Mouse (Mus musculus) forebrain, embryonic 10.5 days (tissue): ENCODE results near the gene Chst15. TPM values are rescaled to one million over a fixed set of nuclear protein-coding genes. Genes with fewer than 3 reads are reported as not detected.

Source experiments
- DNase-seq: peaks from one replicate; pipeline ENCODE4 v3.0.0-alpha.2; 2017; ENCODE audit warnings: low spot score; ENCODE audit errors: extremely low spot score
- H3K27ac ChIP-seq: fragments of 300-500 bp; sonication (generic); 2 replicates; pipeline ENCODE4 v1.5.1; 2016; ENCODE audit warnings: mild to moderate bottlenecking
- H3K27me3 ChIP-seq: fragments of 300-500 bp; sonication (generic); 2 replicates; pipeline ENCODE4 v1.6.1; 2016; ENCODE audit warnings: mild to moderate bottlenecking; ENCODE audit not compliant: poor library complexity, severe bottlenecking
- H3K36me3 ChIP-seq: fragments of 300-500 bp; sonication (generic); replicated peaks from 2 replicates; pipeline ENCODE4 v1.6.1; 2016; ENCODE audit warnings: mild to moderate bottlenecking, moderate library complexity
- H3K4me1 ChIP-seq: fragments of 300-500 bp; sonication (generic); 2 replicates; pipeline ENCODE4 v1.6.1; 2016
- H3K4me3 ChIP-seq: fragments of 300-500 bp; sonication (generic); 2 replicates; pipeline ENCODE4 v1.5.1; 2016; ENCODE audit warnings: mild to moderate bottlenecking, moderate library complexity
- H3K9me3 ChIP-seq: fragments of 300-500 bp; sonication (generic); 2 replicates; pipeline ENCODE4 v1.6.1; 2016; ENCODE audit warnings: mild to moderate bottlenecking, moderate library complexity
- WGBS: fragments of 180-500 bp; shearing (Covaris S2); methylation state at CpG from one replicate; pipeline ENCODE4 v1.1.7; 2016; 5-methylcytosine and 5-hydroxymethylcytosine counted together
- polyA plus RNA-seq: library from polyadenylated mRNA; unstranded; fragments of >200 nt; fragmentation: Nextera tagmentation; extraction: Ambion mirVana; gene quantifications from 2 replicates; pipeline ENCODE4 v1.2.1, GENCODE M21; 2016

Gene Chst15
- polyA plus RNA-seq, 1 experiment from 2014 or later: 9.2 TPM

GRCm38 (mm10) chr7:132223452-132224141, 93.4 kb downstream of the Chst15 start:
- Histone ChIP-seq H3K27me3 (peaks cover 9% of the 10 kb centered on the region; the same call in 1 of the 2 replicates), H3K4me3 (no peak overlapping the region), H3K4me1 (peaks cover 8% of the 10 kb centered on the region), H3K9me3 (no peaks in the 10 kb centered on the region), H3K36me3 (no peaks in the 10 kb centered on the region), H3K27ac (no peak overlapping the region)
- no peak for DNase-seq
- whole genome bisulfite sequencing: 64% methylated on average over 10 of the region's 10 CpGs

GRCm38 (mm10) chr7:132214031-132214430, 103.0 kb downstream of the Chst15 start:
- Histone ChIP-seq H3K4me3 (no peak overlapping the region), H3K4me1 (0 out of 2 replicates have a peak, but pooled peaks cover 6% of the 10 kb centered on the region), H3K36me3 (no peaks in the 10 kb centered on the region), H3K27ac (no peak overlapping the region), H3K27me3 (peaks cover 9% of the 10 kb centered on the region; the same call in 1 of the 2 replicates), H3K9me3 (no peaks in the 10 kb centered on the region)
- 85% methylated on average over 10 of the region's 10 CpGs for WGBS
- no peak for DNase-seq

GRCm38 (mm10) chr7:132213460-132213859, 103.6 kb downstream of the Chst15 start:
- Histone ChIP-seq H3K4me3 (no peak overlapping the region), H3K27ac (no peak overlapping the region), H3K9me3 (no peaks in the 10 kb centered on the region), H3K4me1 (0 out of 2 replicates have a peak, but pooled peaks cover 6% of the 10 kb centered on the region), H3K27me3 (peaks cover 9% of the 10 kb centered on the region; the same call in 1 of the 2 replicates), H3K36me3 (no peaks in the 10 kb centered on the region)
- WGBS: 14% methylated on average over 8 of the region's 8 CpGs
- DNase-seq: peak; percentile 76

- no peak for DNase-seq
- Histone ChIP-seq H3K4me3 (no peak overlapping the region), H3K9me3 (no peaks in the 10 kb centered on the region), H3K36me3 (no peaks in the 10 kb centered on the region), H3K4me1 (0 out of 2 replicates have a peak, but pooled peaks cover 6% of the 10 kb centered on the region), H3K27me3 (peaks cover 9% of the 10 kb centered on the region; the same call in 1 of the 2 replicates), H3K27ac (0 out of 2 replicates have a peak overlapping the region, but pooled peaks have one; percentile 26)
- WGBS: 74% methylated on average over 6 of the region's 6 CpGs
Observed at GRCm38 (mm10) chr7:132211920-132212701, 104.9 kb downstream of the Chst15 start.

- no peak for DNase-seq
- Histone ChIP-seq H3K4me3 (no peak overlapping the region), H3K4me1 (0 out of 2 replicates have a peak, but pooled peaks cover 6% of the 10 kb centered on the region), H3K9me3 (no peaks in the 10 kb centered on the region), H3K27ac (no peak overlapping the region), H3K36me3 (no peaks in the 10 kb centered on the region), H3K27me3 (peaks cover 9% of the 10 kb centered on the region; the same call in 1 of the 2 replicates)
- WGBS: 84% methylated on average over 5 of the region's 5 CpGs
Observed at GRCm38 (mm10) chr7:132210616-132211015, 106.4 kb downstream of the Chst15 start.

- no peak for DNase-seq
- Histone ChIP-seq H3K36me3 (no peaks in the 10 kb centered on the region), H3K27ac (no peak overlapping the region), H3K4me3 (no peak overlapping the region), H3K9me3 (no peaks in the 10 kb centered on the region), H3K4me1 (peaks cover 14% of the 10 kb centered on the region), H3K27me3 (peaks cover 9% of the 10 kb centered on the region; the same call in 1 of the 2 replicates)
- 82% methylated on average over 9 of the region's 9 CpGs for WGBS
Observed at GRCm38 (mm10) chr7:132208946-132209651, 107.9 kb downstream of the Chst15 start.

- H3K4me1 ChIP-seq: peaks cover 22% of the 10 kb centered on the region
- no peaks in the 10 kb centered on the region for H3K27me3 ChIP-seq
- no peak for DNase-seq
- H3K27ac ChIP-seq: no peak overlapping the region
- no peak overlapping the region for H3K4me3 ChIP-seq
- H3K9me3 ChIP-seq: no peaks in the 10 kb centered on the region
- H3K36me3 ChIP-seq: no peaks in the 10 kb centered on the region
- WGBS: 44% methylated on average over 1 of the region's 1 CpGs
Observed at GRCm38 (mm10) chr7:132204073-132204612, 112.9 kb downstream of the Chst15 start.

GRCm38 (mm10) chr7:132199686-132200085, 117.3 kb downstream of the Chst15 start:
- H3K27me3 ChIP-seq: peaks cover 5% of the 10 kb centered on the region; the same call in 1 of the 2 replicates
- peaks cover 32% of the 10 kb centered on the region for H3K4me1 ChIP-seq
- 42% methylated on average over 6 of the region's 6 CpGs for WGBS
- no peak overlapping the region for H3K27ac ChIP-seq
- no peaks in the 10 kb centered on the region for H3K36me3 ChIP-seq
- no peak for DNase-seq
- H3K4me3 ChIP-seq: no peak overlapping the region
- H3K9me3 ChIP-seq: no peaks in the 10 kb centered on the region

GRCm38 (mm10) chr7:132198806-132199205, 118.2 kb downstream of the Chst15 start:
- H3K9me3 ChIP-seq: no peaks in the 10 kb centered on the region
- no peaks in the 10 kb centered on the region for H3K36me3 ChIP-seq
- peaks cover 5% of the 10 kb centered on the region; the same call in 1 of the 2 replicates for H3K27me3 ChIP-seq
- H3K4me3 ChIP-seq: no peak overlapping the region
- no peak for DNase-seq
- no peak overlapping the region for H3K27ac ChIP-seq
- 97% methylated on average over 1 of the region's 1 CpGs for WGBS
- H3K4me1 ChIP-seq: peaks cover 24% of the 10 kb centered on the region

- peaks cover 20% of the 10 kb centered on the region for H3K4me1 ChIP-seq
- H3K36me3 ChIP-seq: no peaks in the 10 kb centered on the region
- DNase-seq: no peak
- 60% methylated on average over 7 of the region's 7 CpGs for WGBS
- H3K4me3 ChIP-seq: no peak overlapping the region
- H3K27me3 ChIP-seq: peaks cover 5% of the 10 kb centered on the region; the same call in 1 of the 2 replicates
- no peaks in the 10 kb centered on the region for H3K9me3 ChIP-seq
- no peak overlapping the region for H3K27ac ChIP-seq
Observed at GRCm38 (mm10) chr7:132197817-132198475, 119.1 kb downstream of the Chst15 start.

GRCm38 (mm10) chr7:132196581-132196980, 120.4 kb downstream of the Chst15 start:
- DNase-seq: no peak
- H3K4me1 ChIP-seq: peaks cover 20% of the 10 kb centered on the region
- H3K27ac ChIP-seq: no peak overlapping the region
- H3K36me3 ChIP-seq: no peaks in the 10 kb centered on the region
- H3K9me3 ChIP-seq: no peaks in the 10 kb centered on the region
- no peak overlapping the region for H3K4me3 ChIP-seq
- H3K27me3 ChIP-seq: peaks cover 5% of the 10 kb centered on the region; the same call in 1 of the 2 replicates
- WGBS: 80% methylated on average over 1 of the region's 1 CpGs

- peaks cover 16% of the 10 kb centered on the region for H3K4me1 ChIP-seq
- WGBS: 88% methylated on average over 2 of the region's 2 CpGs
- H3K27me3 ChIP-seq: peaks cover 5% of the 10 kb centered on the region; the same call in 1 of the 2 replicates
- H3K27ac ChIP-seq: no peak overlapping the region
- no peak for DNase-seq
- H3K9me3 ChIP-seq: no peaks in the 10 kb centered on the region
- no peak overlapping the region for H3K4me3 ChIP-seq
- H3K36me3 ChIP-seq: no peaks in the 10 kb centered on the region
Observed at GRCm38 (mm10) chr7:132193606-132194005, 123.4 kb downstream of the Chst15 start.
